ENCODE assay signal across 19 mouse cellular contexts in the genomic region with DNA sequence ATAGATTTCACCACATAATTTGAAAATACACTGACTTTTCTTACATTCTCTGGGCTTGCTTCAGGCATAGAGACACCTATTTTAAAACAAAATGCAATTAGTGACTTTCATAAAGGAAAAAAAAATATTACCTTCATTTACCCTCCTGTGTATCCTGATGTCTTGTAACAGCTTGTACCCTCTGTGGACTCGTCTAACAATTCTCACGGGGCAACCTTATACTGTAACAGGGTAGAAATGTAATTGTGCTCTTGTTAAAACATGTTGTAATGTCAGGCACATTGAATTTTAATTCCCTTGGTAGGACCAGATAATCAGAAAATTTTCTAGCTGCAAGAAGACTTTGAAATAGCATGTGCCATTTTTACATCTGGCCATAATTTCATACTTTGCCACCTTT.
DNase-seq lines count a peak whose midpoint lies in the region; ATAC-seq and TF ChIP-seq lines count a peak whose summit lies in the region.
"Had no signal": no experiment of that assay in that cellular context is flagged by ENCODE, and none has a peak within 500 bp of the region (broad histone marks: within the 10 kb centered on the region; RNA-seq: fewer than 3 reads in every experiment).

No protein-coding gene starts in this region.

- no peaks in the 10 kb centered on the region for H3K27me3 ChIP-seq in hindbrain, postnatal 0 days (ENCODE audit: insufficient read depth, low read length)
- H3K27me3 ChIP-seq in hindbrain, embryonic 10.5 days (ENCODE audit: insufficient read depth, poor library complexity, severe bottlenecking) = no peaks in the 10 kb centered on the region
- H3K27me3 ChIP-seq in embryonic facial prominence, embryonic 15.5 days = no peaks in the 10 kb centered on the region
- no peaks in the 10 kb centered on the region for H3K27me3 ChIP-seq in liver, postnatal 0 days (ENCODE audit: insufficient read depth, low read length)
- H3K27me3 ChIP-seq: embryonic facial prominence, embryonic 13.5 days; forebrain, embryonic 12.5 days had no signal

- no peak for TF ChIP-seq EP300 in liver, postnatal 0 days (IDR thresholded peaks at IDR 0.05; ENCODE audit: low read depth)

- H3K9me3 ChIP-seq in hindbrain, postnatal 0 days (ENCODE audit: low read length) = no peaks in the 10 kb centered on the region
- H3K9me3 ChIP-seq in hindbrain, embryonic 10.5 days = no peaks in the 10 kb centered on the region
- no peaks in the 10 kb centered on the region for H3K9me3 ChIP-seq in embryonic facial prominence, embryonic 15.5 days (replicated peaks)
- no peaks in the 10 kb centered on the region for H3K9me3 ChIP-seq in liver, postnatal 0 days (ENCODE audit: low read length)
- H3K9me3 ChIP-seq: embryonic facial prominence, embryonic 13.5 days; forebrain, embryonic 10.5 days; forebrain, embryonic 12.5 days had no signal

- H3K4me3 ChIP-seq in hindbrain, postnatal 0 days (ENCODE audit: low read length) = no peak overlapping the region
- H3K4me3 ChIP-seq in hindbrain, embryonic 10.5 days = no peak overlapping the region
- no peak overlapping the region for H3K4me3 ChIP-seq in embryonic facial prominence, embryonic 15.5 days (replicated peaks)
- H3K4me3 ChIP-seq in liver, postnatal 0 days (ENCODE audit: low read depth, low read length) = no peak overlapping the region
- H3K4me3 ChIP-seq: embryonic facial prominence, embryonic 13.5 days; erythroblast, embryonic 14.5 days; forebrain, embryonic 10.5 days; forebrain, embryonic 12.5 days had no signal

- TF ChIP-seq CTCF in hindbrain, postnatal 0 days (IDR thresholded peaks at IDR 0.05; ENCODE audit: low read depth) = no peak
- no peak for TF ChIP-seq CTCF in brain, embryonic 14.5 days (IDR thresholded peaks at IDR 0.05; ENCODE audit: borderline replicate concordance, extremely low read depth, insufficient read depth, insufficient read length)
- no peak for TF ChIP-seq CTCF in liver, postnatal 0 days (IDR thresholded peaks at IDR 0.05; ENCODE audit: low read depth)

- WGBS in hindbrain, postnatal 0 days = 63% methylated on average over 2 of the region's 2 CpGs
- WGBS in hindbrain, embryonic 10.5 days = 80% methylated on average over 2 of the region's 2 CpGs
- WGBS in embryonic facial prominence, embryonic 15.5 days = 53% methylated on average over 2 of the region's 2 CpGs
- 74% methylated on average over 2 of the region's 2 CpGs for WGBS in liver, postnatal 0 days (ENCODE audit: insufficient replicate concordance)

- no peak for ATAC-seq in hindbrain, postnatal 0 days
- peak; percentile 83 for ATAC-seq in embryonic facial prominence, embryonic 15.5 days (ENCODE audit: insufficient number of reproducible peaks, low FRiP score, low TSS enrichment, low read depth)
- ATAC-seq in liver, postnatal 0 days = no peak
- ATAC-seq: forebrain, embryonic 14.5 days; forebrain, embryonic 16.5 days had no signal

- H3K36me3 ChIP-seq in hindbrain, postnatal 0 days (ENCODE audit: insufficient read depth, low read length) = no peaks in the 10 kb centered on the region
- H3K36me3 ChIP-seq in hindbrain, embryonic 10.5 days = no peaks in the 10 kb centered on the region
- no peaks in the 10 kb centered on the region for H3K36me3 ChIP-seq in embryonic facial prominence, embryonic 15.5 days
- no peaks in the 10 kb centered on the region for H3K36me3 ChIP-seq in liver, postnatal 0 days (replicated peaks; ENCODE audit: insufficient read depth, low read length)
- H3K36me3 ChIP-seq: embryonic facial prominence, embryonic 13.5 days; forebrain, embryonic 10.5 days; forebrain, embryonic 12.5 days had no signal

- H3K27ac ChIP-seq in hindbrain, postnatal 0 days = no peak overlapping the region
- H3K27ac ChIP-seq in hindbrain, embryonic 10.5 days = no peak overlapping the region
- H3K27ac ChIP-seq in embryonic facial prominence, embryonic 15.5 days (replicated peaks) = no peak overlapping the region
- no peak overlapping the region for H3K27ac ChIP-seq in liver, postnatal 0 days (ENCODE audit: low read depth)
- H3K27ac ChIP-seq: embryonic facial prominence, embryonic 13.5 days; forebrain, embryonic 10.5 days; forebrain, embryonic 12.5 days had no signal

- no peak for TF ChIP-seq POLR2A in brain, embryonic 14.5 days (IDR thresholded peaks at IDR 0.05; ENCODE audit: borderline replicate concordance, extremely low read depth, insufficient read depth, insufficient read length, poor library complexity, severe bottlenecking)

- peak; percentile 1 for DNase-seq in hindbrain, postnatal 0 days (ENCODE audit: low spot score)
- DNase-seq in hindbrain, embryonic 10.5 days (ENCODE audit: low spot score) = no peak
- peak; percentile 9 for DNase-seq in brain, embryonic 14.5 days (ENCODE audit: low read depth)
- no peak for DNase-seq in liver, postnatal 0 days
- DNase-seq: adrenal gland, adult 2 months; adrenal gland, postnatal 10 days; adrenal gland, postnatal 25 days; cerebellum, adult 11-12 months; cerebellum, adult 2 months; cerebellum, adult 9-10 months; cerebellum, postnatal 10 days; cerebellum, postnatal 25 days had no signal

- no peak overlapping the region for H3K9ac ChIP-seq in hindbrain, postnatal 0 days (replicated peaks; ENCODE audit: low read length)
- H3K9ac ChIP-seq in embryonic facial prominence, embryonic 15.5 days = no peak overlapping the region
- no peak overlapping the region for H3K9ac ChIP-seq in liver, postnatal 0 days (replicated peaks)
- H3K9ac ChIP-seq: embryonic facial prominence, embryonic 13.5 days; forebrain, embryonic 12.5 days had no signal

- H3K4me2 ChIP-seq in hindbrain, postnatal 0 days (ENCODE audit: low read depth, low read length) = no peak overlapping the region
- H3K4me2 ChIP-seq in embryonic facial prominence, embryonic 15.5 days (replicated peaks) = no peak overlapping the region
- H3K4me2 ChIP-seq in liver, postnatal 0 days (ENCODE audit: low read depth, low read length) = no peak overlapping the region
- H3K4me2 ChIP-seq: embryonic facial prominence, embryonic 13.5 days; forebrain, embryonic 12.5 days had no signal

- H3K4me1 ChIP-seq in hindbrain, postnatal 0 days (ENCODE audit: insufficient read depth, low read length) = no peaks in the 10 kb centered on the region
- H3K4me1 ChIP-seq in hindbrain, embryonic 10.5 days (replicated peaks) = no peaks in the 10 kb centered on the region
- H3K4me1 ChIP-seq in embryonic facial prominence, embryonic 15.5 days = no peaks in the 10 kb centered on the region
- no peaks in the 10 kb centered on the region for H3K4me1 ChIP-seq in liver, postnatal 0 days (ENCODE audit: insufficient read depth)
- H3K4me1 ChIP-seq: embryonic facial prominence, embryonic 13.5 days; forebrain, embryonic 10.5 days had no signal

Comparison
In these comparisons a context has a peak if more than half of its experiments do, and no peak if none do; other contexts are left out.
1. DNase-seq: peak in hindbrain, postnatal 0 days (single experiment) and brain, embryonic 14.5 days (single experiment); none in hindbrain, embryonic 10.5 days (single experiment) and liver, postnatal 0 days (single experiment).